Mouse (Mus musculus) ES-Bruce4 (cell line): ENCODE results near the gene Spsb4. TPM values are rescaled to one million over a fixed set of nuclear protein-coding genes. Genes with fewer than 3 reads are reported as not detected.

Experiments used
- H3K27ac ChIP-seq: 2 replicates; pipeline ENCODE4 v1.5.1; 2012; ENCODE audit warnings: low read length, inconsistent platforms; ENCODE audit not compliant: insufficient read depth
- H3K27me3 ChIP-seq: 2 replicates; pipeline ENCODE4 v1.6.1; 2012; ENCODE audit warnings: mild to moderate bottlenecking, low read length, inconsistent platforms; ENCODE audit not compliant: control insufficient read depth, poor library complexity, insufficient read depth, severe bottlenecking
- H3K36me3 ChIP-seq: 2 replicates; pipeline ENCODE4 v1.6.1; 2012; ENCODE audit warnings: inconsistent platforms, mild to moderate bottlenecking, low read length, moderate library complexity; ENCODE audit not compliant: control insufficient read depth, poor library complexity, insufficient read depth, severe bottlenecking
- H3K4me1 ChIP-seq: one replicate; pipeline ENCODE4 v1.8.1; 2011; ENCODE audit warnings: low read length; ENCODE audit not compliant: control insufficient read depth, insufficient read depth
- H3K4me3 ChIP-seq: 2 replicates; pipeline ENCODE4 v1.5.1; 2011; ENCODE audit warnings: low read depth, mild to moderate bottlenecking, low read length
- H3K9ac ChIP-seq: 2 replicates; pipeline ENCODE4 v1.6.1; 2012; ENCODE audit warnings: low read depth, mild to moderate bottlenecking, inconsistent platforms; ENCODE audit not compliant: poor library complexity, severe bottlenecking
- H3K9me3 ChIP-seq: replicated peaks from 2 replicates; pipeline ENCODE4 v1.6.1; 2012; ENCODE audit warnings: mild to moderate bottlenecking, low read length, inconsistent platforms; ENCODE audit not compliant: control insufficient read depth, poor library complexity, insufficient read depth, severe bottlenecking
- CTCF ChIP-seq: IDR thresholded peaks from one replicate; pipeline ENCODE4 v1.8.1; 2011; ENCODE audit warnings: low read depth, low read length
- EP300 ChIP-seq: IDR thresholded peaks from 2 replicates; pipeline ENCODE4 v1.6.1; 2011; ENCODE audit warnings: low read depth, low read length; ENCODE audit not compliant: insufficient read depth
- POLR2A ChIP-seq: IDR thresholded peaks from one replicate; pipeline ENCODE4 v1.8.1; 2011; ENCODE audit warnings: low read length; ENCODE audit not compliant: insufficient read depth
- polyA plus RNA-seq: library from polyadenylated mRNA; stranded (reverse); fragments of >200 nt; gene quantifications from 2 replicates; pipeline ENCODE4 v1.2.4, GENCODE M21; 2011; ENCODE audit warnings: low read depth; ENCODE audit not compliant: missing spikeins, insufficient read depth, insufficient read length

Gene Spsb4
- polyA plus RNA-seq, 1 experiment, result 1.9 TPM

GRCm38 (mm10) chr9:97020152-97020551 lies 1.5 kb upstream of the Spsb4 start:
- no peak overlapping the region for H3K27ac ChIP-seq
- H3K9me3 ChIP-seq, result no peaks in the 10 kb centered on the region
- H3K36me3 ChIP-seq, result no peaks in the 10 kb centered on the region
- no peaks in the 10 kb centered on the region for H3K27me3 ChIP-seq
- TF ChIP-seq EP300 (no peak), POLR2A (no peak), CTCF (no peak)
- H3K4me1 ChIP-seq, result peaks cover 1% of the 10 kb centered on the region
- H3K9ac ChIP-seq, result no peak overlapping the region
- H3K4me3 ChIP-seq, result no peak overlapping the region

- no peak overlapping the region for H3K9ac ChIP-seq
- no peak for TF ChIP-seq CTCF
- no peak for TF ChIP-seq POLR2A
- no peak for TF ChIP-seq EP300
- no peaks in the 10 kb centered on the region for H3K27me3 ChIP-seq
- H3K36me3 ChIP-seq, result no peaks in the 10 kb centered on the region
- peaks cover 1% of the 10 kb centered on the region for H3K4me1 ChIP-seq
- H3K27ac ChIP-seq, result no peak overlapping the region
- H3K4me3 ChIP-seq, result no peak overlapping the region
- H3K9me3 ChIP-seq, result no peaks in the 10 kb centered on the region
These were observed 1.0 kb upstream of the Spsb4 start for GRCm38 (mm10) chr9:97019686-97020085.

GRCm38 (mm10) chr9:97019231-97019630 lies 588 bp upstream of the Spsb4 start:
- Histone ChIP-seq H3K9ac (peak overlapping the region; percentile 60), H3K4me1 (peaks cover 1% of the 10 kb centered on the region), H3K9me3 (no peaks in the 10 kb centered on the region), H3K36me3 (no peaks in the 10 kb centered on the region), H3K4me3 (peak overlapping the region; percentile 83), H3K27me3 (no peaks in the 10 kb centered on the region), H3K27ac (no peak overlapping the region)
- TF ChIP-seq CTCF, result no peak
- no peak for TF ChIP-seq EP300
- no peak for TF ChIP-seq POLR2A

DNA sequence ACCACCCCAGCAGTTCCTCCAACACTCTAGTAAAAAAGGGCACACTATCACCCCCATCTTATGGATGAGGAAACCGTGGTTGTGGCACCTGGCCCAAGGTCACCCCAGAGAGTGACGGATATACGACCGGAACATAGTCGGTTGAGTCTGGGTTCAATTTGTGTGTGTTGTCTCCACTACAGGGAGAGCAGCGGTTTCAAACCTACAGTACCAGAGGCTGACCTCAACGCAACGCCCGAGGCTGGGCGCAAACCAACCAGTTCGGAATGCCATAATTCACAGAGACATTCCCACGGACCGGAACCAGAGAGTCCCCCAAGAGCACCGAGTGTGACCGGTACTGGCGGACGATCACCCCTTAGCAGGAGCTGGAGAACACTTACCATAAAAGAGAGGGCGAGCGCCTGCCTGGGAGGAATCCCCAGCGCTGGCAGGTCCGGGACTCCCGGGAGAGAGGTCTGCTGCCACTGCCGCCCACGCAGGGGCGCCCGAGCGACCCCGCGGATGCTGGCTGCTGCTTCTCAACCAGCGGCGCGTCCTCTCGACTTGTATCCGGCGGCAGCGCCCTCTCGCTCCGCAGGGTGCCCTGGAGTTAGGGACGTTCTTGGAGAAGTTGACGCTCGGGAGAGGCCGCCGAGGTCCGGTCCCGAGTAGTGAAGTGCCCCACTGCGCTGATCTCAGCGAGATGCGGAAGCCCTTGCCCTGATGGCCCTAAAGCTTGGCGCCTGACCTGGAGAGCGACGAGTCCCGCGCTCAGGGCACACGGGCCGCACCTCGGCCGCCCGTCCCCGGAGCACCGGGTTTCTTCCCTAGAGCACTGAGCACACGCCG lies 617 bp downstream of the Spsb4 start:
- peaks cover 1% of the 10 kb centered on the region for H3K4me1 ChIP-seq
- TF ChIP-seq EP300 (no peak), POLR2A (no peak), CTCF (no peak)

DNA sequence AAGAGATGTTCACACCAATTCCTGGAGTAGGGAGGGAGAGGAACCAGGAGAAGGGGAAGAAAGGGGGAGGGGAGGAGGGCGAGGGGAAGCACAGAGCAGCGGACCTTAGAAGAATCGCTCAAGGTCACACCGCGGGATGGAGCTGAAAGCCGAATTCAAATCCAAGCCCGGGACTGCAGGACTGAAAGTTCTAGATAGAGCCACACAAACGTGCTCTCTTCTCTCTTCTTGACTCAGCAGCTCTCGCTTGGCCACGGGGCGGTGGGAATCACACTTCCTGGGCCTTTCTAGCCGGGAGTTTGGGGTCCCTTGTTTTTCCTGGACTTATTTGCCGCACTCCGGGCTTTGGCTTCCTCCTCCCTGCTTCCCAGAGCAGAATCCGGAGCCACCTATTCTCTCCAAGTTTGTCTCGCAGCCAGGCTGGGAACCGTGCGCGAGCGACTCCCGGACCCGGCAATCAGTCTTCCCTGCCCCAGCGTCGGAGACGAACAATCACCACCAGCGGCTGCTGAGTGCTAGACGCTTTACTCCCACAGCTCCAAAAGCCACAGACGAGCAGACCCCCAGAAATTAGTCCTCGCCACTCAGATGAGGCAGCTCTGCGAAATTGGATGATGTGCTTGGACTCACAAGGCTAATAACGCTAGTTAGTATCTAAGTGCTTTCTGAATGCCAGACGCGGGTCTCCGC lies 1.4 kb downstream of the Spsb4 start:
- no peak for TF ChIP-seq POLR2A
- no peak for TF ChIP-seq EP300
- TF ChIP-seq CTCF, result no peak
- Histone ChIP-seq H3K9ac (peak overlapping the region; percentile 60; the same call in 1 of the 2 replicates), H3K36me3 (no peaks in the 10 kb centered on the region), H3K9me3 (no peaks in the 10 kb centered on the region), H3K4me3 (peak overlapping the region; percentile 83), H3K27me3 (no peaks in the 10 kb centered on the region), H3K4me1 (peaks cover 6% of the 10 kb centered on the region), H3K27ac (no peak overlapping the region)

More for the DNA sequence above, 617 bp downstream of the Spsb4 start:
- Histone ChIP-seq H3K36me3 (no peaks in the 10 kb centered on the region), H3K9me3 (no peaks in the 10 kb centered on the region), H3K27ac (no peak overlapping the region), H3K27me3 (no peaks in the 10 kb centered on the region), H3K4me3 (peak overlapping the region; percentile 83), H3K9ac (peak overlapping the region; percentile 60)

DNA sequence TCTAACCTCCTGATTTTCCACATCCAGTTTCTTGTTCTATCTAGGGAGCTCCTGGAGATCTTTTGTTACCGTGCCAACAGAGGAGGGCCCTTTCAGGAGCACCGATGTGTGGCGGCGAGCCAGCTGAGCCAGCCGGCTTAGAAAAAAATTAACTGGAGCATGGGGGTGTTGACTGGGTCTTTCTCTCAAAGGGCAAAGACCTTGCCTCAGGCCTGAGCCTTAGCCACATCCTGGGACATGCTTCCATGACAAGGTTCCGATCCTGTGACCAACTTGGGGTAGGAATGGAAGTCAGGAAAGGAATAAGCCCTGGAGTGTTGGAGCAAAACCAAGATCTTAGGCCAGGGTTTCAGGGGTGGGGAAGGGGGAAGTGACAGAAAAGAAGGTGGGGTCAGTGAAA lies 2.9 kb downstream of the Spsb4 start:
- no peak overlapping the region for H3K27ac ChIP-seq
- no peaks in the 10 kb centered on the region for H3K36me3 ChIP-seq
- no peaks in the 10 kb centered on the region for H3K27me3 ChIP-seq
- H3K9me3 ChIP-seq, result no peaks in the 10 kb centered on the region
- no peak overlapping the region for H3K9ac ChIP-seq
- H3K4me3 ChIP-seq, result no peak overlapping the region
- TF ChIP-seq POLR2A, result no peak
- TF ChIP-seq CTCF, result no peak
- no peak for TF ChIP-seq EP300
- H3K4me1 ChIP-seq, result peaks cover 6% of the 10 kb centered on the region
